Mouse (Mus musculus): ENCODE measurements around the gene Galm. TPM values are rescaled to one million over a fixed set of nuclear protein-coding genes. Genes with fewer than 3 reads are reported as not detected.

The Galm gene
- polyA plus RNA-seq, 1 experiment: 27.5 TPM

DNA sequence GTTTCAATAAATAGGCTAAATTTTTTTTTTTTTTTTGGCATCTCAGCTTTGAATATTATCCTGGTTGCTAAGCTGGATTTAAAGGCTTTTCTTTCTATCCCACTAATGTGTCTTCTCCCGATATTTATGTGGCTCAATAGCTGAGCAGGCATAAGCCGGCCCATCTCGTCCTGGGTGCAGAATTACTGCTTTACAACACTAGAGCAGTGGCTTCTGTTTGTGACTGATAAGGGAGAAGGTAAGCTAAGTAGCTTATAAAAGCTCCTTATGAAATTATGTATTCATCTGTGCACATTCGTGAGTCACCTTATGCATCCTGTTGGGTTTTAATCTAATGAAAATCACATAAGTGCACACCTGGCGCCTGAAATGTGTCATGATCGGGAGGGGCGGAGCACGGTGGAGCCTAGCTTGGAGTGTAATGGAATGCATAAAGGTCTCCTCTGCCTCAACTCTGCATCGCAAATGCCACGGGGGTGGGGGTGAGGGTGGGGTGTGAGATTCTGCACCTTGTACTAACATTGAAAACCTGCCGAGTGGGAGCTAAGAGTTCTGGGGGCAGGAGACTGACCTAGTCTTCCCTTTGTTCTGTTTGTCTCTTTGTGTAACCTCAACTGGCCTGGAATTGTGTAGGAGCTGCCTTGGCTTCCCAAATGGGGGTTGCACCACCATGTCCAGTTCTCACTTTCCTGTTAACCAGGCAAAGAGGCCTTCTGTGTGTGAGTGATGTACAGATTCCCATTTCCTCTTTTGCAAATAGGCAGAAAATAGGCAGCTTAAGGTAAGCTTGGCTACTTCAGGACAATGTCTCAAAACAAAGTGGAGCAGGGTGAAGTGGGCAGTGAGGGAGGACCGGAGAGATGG lies 25.7 kb downstream of the Galm start:
- Histone ChIP-seq H3K27ac (ENCODE audit: control insufficient read depth, insufficient read depth, low read depth, low read length) (no peak overlapping the region), H3K27me3 (ENCODE audit: control insufficient read depth, insufficient read depth, low read length) (no peaks in the 10 kb centered on the region), H3K36me3 (ENCODE audit: control insufficient read depth, insufficient read depth, low read length) (no peaks in the 10 kb centered on the region), H3K4me1 (ENCODE audit: control insufficient read depth, insufficient read depth, low read length) (peaks cover 7% of the 10 kb centered on the region), H3K4me3 (ENCODE audit: control insufficient read depth, low read depth, low read length) (no peak overlapping the region)
- TF ChIP-seq CTCF (IDR thresholded peaks at IDR 0.05; ENCODE audit: control insufficient read depth, insufficient read depth, insufficient replicate concordance, low read depth, low read length) (no peak), POLR2A (IDR thresholded peaks at IDR 0.05; ENCODE audit: control insufficient read depth, low read depth, low read length) (no peak)

DNA sequence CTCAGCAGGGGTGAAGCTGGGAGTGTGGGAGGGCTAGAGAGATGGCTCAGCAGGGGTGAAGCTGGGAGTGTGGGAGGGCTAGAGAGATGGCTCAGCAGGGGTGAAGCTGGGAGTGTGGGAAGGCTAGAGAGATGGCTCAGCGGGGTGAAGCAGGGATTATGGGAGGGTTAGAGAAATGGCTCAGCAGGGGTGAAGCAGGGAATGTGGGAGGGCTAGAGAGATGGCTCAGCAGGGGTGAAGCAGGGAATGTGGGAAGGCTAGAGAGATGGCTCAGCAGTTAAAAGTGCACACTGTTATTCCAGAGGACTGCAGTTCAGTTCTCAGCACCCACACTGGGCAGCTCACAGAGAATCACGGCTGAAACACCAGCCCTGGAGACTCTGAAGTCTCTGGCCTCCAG lies 26.4 kb downstream of the Galm start:
- peaks cover 1% of the 10 kb centered on the region for H3K4me1 ChIP-seq (ENCODE audit: control insufficient read depth, insufficient read depth, low read length)
- H3K27me3 ChIP-seq (ENCODE audit: control insufficient read depth, insufficient read depth, low read length): no peaks in the 10 kb centered on the region
- H3K4me3 ChIP-seq (ENCODE audit: control insufficient read depth, low read depth, low read length): no peak overlapping the region
- no peak for TF ChIP-seq CTCF (IDR thresholded peaks at IDR 0.05; ENCODE audit: control insufficient read depth, insufficient read depth, insufficient replicate concordance, low read depth, low read length)
- no peak for TF ChIP-seq POLR2A (IDR thresholded peaks at IDR 0.05; ENCODE audit: control insufficient read depth, low read depth, low read length)
- H3K36me3 ChIP-seq (ENCODE audit: control insufficient read depth, insufficient read depth, low read length): no peaks in the 10 kb centered on the region
- no peak overlapping the region for H3K27ac ChIP-seq (ENCODE audit: control insufficient read depth, insufficient read depth, low read depth, low read length)

DNA sequence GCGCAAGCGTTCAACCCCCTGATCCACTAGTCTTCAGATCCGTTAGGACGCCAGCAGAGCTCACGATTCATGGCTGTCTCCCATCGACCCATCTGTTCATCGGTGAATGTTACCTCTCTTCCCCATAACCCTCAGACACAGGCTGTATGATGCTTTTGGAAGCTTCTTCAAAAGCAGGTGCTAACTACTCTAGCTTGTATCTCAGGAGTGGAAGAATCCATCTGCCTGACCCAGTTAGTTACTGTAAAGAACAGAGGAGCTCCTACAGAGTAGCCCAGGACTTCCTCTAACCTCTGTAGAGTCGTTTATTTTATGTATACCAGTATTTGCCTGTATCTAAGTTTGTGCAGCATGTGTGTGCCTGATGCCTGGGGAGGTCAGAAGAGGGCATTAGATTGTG lies 29.6 kb downstream of the Galm start:
- no peak overlapping the region for H3K27ac ChIP-seq (ENCODE audit: control insufficient read depth, insufficient read depth, low read depth, low read length)
- H3K4me3 ChIP-seq (ENCODE audit: control insufficient read depth, low read depth, low read length): no peak overlapping the region
- no peaks in the 10 kb centered on the region for H3K4me1 ChIP-seq (ENCODE audit: control insufficient read depth, insufficient read depth, low read length)
- H3K36me3 ChIP-seq (ENCODE audit: control insufficient read depth, insufficient read depth, low read length): no peaks in the 10 kb centered on the region
- H3K27me3 ChIP-seq (ENCODE audit: control insufficient read depth, insufficient read depth, low read length): no peaks in the 10 kb centered on the region
- TF ChIP-seq POLR2A (IDR thresholded peaks at IDR 0.05; ENCODE audit: control insufficient read depth, low read depth, low read length) (no peak), CTCF (IDR thresholded peaks at IDR 0.05; ENCODE audit: control insufficient read depth, insufficient read depth, insufficient replicate concordance, low read depth, low read length) (no peak)

DNA sequence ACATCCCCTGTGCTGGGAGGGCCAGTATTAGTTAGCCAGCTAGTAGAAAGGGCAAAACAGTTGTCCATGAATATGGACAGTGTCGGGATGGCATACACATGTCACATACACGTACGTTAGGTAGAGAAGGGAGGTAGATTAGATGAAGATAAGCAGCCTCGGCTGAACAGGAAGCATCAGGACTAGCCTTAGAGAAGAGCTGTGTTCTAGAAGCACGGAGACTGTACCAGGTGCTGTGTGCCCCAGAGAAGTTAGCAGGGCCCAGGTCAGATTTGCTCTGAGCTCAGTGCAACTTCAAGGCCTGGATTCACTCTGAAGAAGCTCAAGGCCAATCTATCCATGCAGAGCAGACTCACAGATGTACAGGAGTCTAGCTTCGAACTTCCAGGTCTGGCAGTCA lies 30.2 kb downstream of the Galm start:
- Histone ChIP-seq H3K4me1 (ENCODE audit: control insufficient read depth, insufficient read depth, low read length) (no peaks in the 10 kb centered on the region), H3K36me3 (ENCODE audit: control insufficient read depth, insufficient read depth, low read length) (no peaks in the 10 kb centered on the region), H3K4me3 (ENCODE audit: control insufficient read depth, low read depth, low read length) (no peak overlapping the region), H3K27me3 (ENCODE audit: control insufficient read depth, insufficient read depth, low read length) (no peaks in the 10 kb centered on the region), H3K27ac (ENCODE audit: control insufficient read depth, insufficient read depth, low read depth, low read length) (no peak overlapping the region)
- TF ChIP-seq CTCF (IDR thresholded peaks at IDR 0.05; ENCODE audit: control insufficient read depth, insufficient read depth, insufficient replicate concordance, low read depth, low read length): no peak
- no peak for TF ChIP-seq POLR2A (IDR thresholded peaks at IDR 0.05; ENCODE audit: control insufficient read depth, low read depth, low read length)

DNA sequence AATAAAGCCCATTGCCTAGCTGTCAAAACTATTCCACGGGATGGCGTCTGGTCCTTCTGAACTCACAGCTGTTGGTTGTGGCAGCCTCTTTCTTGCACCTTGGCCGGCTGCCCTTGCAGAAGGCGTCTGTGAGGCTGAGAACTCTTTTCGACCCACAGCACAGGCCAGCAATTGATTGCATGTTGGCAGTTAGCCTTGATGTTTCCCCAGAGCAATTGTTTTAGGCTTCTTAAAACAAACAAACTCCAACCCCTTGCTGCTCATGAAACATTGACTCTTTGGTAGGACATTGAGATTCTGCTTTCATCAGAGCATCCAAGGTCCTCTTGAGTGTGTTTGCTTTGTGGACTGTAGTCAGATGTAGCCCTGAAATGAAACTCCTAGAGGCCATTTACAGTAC lies 33.2 kb downstream of the Galm start:
- TF ChIP-seq POLR2A (IDR thresholded peaks at IDR 0.05; ENCODE audit: control insufficient read depth, low read depth, low read length) (no peak), CTCF (IDR thresholded peaks at IDR 0.05; ENCODE audit: control insufficient read depth, insufficient read depth, insufficient replicate concordance, low read depth, low read length) (no peak)
- Histone ChIP-seq H3K4me3 (ENCODE audit: control insufficient read depth, low read depth, low read length) (no peak overlapping the region), H3K4me1 (ENCODE audit: control insufficient read depth, insufficient read depth, low read length) (no peaks in the 10 kb centered on the region), H3K27ac (ENCODE audit: control insufficient read depth, insufficient read depth, low read depth, low read length) (no peak overlapping the region), H3K36me3 (ENCODE audit: control insufficient read depth, insufficient read depth, low read length) (no peaks in the 10 kb centered on the region), H3K27me3 (ENCODE audit: control insufficient read depth, insufficient read depth, low read length) (no peaks in the 10 kb centered on the region)

DNA sequence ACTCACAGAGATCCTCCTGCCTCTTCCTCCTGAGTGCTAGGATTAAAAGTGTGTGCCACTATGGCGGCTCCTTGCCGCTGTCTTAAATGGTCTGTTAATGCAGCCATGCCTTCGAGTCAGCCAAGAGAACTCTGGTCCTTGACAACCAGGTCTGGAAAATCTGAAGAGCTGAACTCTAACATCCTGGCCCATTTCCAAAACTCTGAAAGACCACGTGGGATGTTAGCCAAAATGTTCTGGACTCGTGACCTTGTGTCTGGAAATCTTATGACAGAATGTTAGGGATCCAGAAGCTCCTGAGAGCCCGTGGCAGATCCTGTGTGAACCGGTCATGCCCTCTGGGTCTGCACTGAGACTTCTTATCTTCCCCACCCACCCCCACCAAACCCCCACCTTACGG lies 36.7 kb downstream of the Galm start:
- H3K4me1 ChIP-seq (ENCODE audit: control insufficient read depth, insufficient read depth, low read length): peaks cover 6% of the 10 kb centered on the region

DNA sequence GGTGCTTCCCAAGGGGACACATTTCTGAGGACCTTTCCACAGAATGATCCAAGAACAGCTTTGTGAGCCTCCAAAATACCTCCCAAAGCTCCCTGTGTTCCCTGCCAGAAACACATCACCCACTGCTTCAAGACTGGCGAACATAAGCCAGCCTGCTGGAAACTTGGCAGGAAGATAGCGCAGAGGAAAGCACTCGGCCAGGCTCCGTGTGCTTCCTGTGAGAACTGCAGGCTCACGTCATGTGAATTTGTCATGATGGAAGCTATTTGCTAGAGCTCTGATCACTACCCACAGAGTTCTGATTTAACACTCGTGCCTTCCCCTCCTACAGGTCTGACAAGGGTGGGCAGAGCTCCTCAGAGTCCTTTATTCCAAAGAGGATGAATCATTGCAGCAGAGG lies 38.5 kb downstream of the Galm start:
- H3K36me3 ChIP-seq (ENCODE audit: control insufficient read depth, insufficient read depth, low read length): no peaks in the 10 kb centered on the region
- peaks cover 6% of the 10 kb centered on the region for H3K4me1 ChIP-seq (ENCODE audit: control insufficient read depth, insufficient read depth, low read length)
- TF ChIP-seq POLR2A (IDR thresholded peaks at IDR 0.05; ENCODE audit: control insufficient read depth, low read depth, low read length): no peak
- no peak overlapping the region for H3K27ac ChIP-seq (ENCODE audit: control insufficient read depth, insufficient read depth, low read depth, low read length)
- no peak overlapping the region for H3K4me3 ChIP-seq (ENCODE audit: control insufficient read depth, low read depth, low read length)
- H3K27me3 ChIP-seq (ENCODE audit: control insufficient read depth, insufficient read depth, low read length): no peaks in the 10 kb centered on the region

More for the DNA sequence above, 36.7 kb downstream of the Galm start:
- Histone ChIP-seq H3K27ac (ENCODE audit: control insufficient read depth, insufficient read depth, low read depth, low read length) (no peak overlapping the region), H3K36me3 (ENCODE audit: control insufficient read depth, insufficient read depth, low read length) (no peaks in the 10 kb centered on the region), H3K27me3 (ENCODE audit: control insufficient read depth, insufficient read depth, low read length) (no peaks in the 10 kb centered on the region), H3K4me3 (ENCODE audit: control insufficient read depth, low read depth, low read length) (no peak overlapping the region)
- no peak for TF ChIP-seq POLR2A (IDR thresholded peaks at IDR 0.05; ENCODE audit: control insufficient read depth, low read depth, low read length)
